Comparison of ENCODE assay signal across 26 mouse cellular contexts in the genomic region with DNA sequence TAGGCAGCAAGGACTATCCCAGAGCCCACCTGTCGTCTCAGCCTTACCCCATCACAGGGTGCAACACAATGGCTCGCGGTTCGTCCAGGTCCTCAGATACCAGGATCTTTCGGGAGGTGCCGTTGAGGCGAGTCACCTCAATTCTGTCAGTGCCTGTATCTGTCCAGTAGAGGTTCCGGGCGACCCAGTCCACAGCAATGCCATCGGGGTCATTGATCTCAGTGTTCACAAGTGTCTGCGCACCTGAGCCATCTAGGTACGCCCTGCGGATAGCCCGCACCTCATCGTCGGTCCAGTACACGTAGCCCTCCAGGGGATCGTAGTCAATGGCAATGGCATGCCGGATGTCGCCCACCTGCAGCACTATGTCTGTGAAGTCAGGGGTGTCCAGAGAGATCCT.
"Had no signal": no experiment of that assay in that cellular context is flagged by ENCODE, and none has a peak within 500 bp of the region (broad histone marks: within the 10 kb centered on the region; RNA-seq: fewer than 3 reads in every experiment).

No protein-coding gene starts in this region.

- H3K9me3 ChIP-seq: hindbrain, embryonic 10.5 days; intestine, embryonic 15.5 days; limb, embryonic 10.5 days; limb, embryonic 12.5 days; liver, embryonic 13.5 days; liver, embryonic 15.5 days had no signal

- H3K4me3 ChIP-seq: gastrocnemius, adult 2 months; heart, adult 2 months; hindbrain, embryonic 10.5 days; intestine, embryonic 15.5 days; layer of hippocampus, adult 2 months; left cerebral cortex, adult 2 months; limb, embryonic 10.5 days; limb, embryonic 12.5 days; liver, embryonic 13.5 days; liver, embryonic 15.5 days had no signal

- H3K4me1 ChIP-seq: limb, embryonic 10.5 days; limb, embryonic 12.5 days had no signal

- H3K27ac ChIP-seq: gastrocnemius, adult 2 months; heart, adult 2 months; hindbrain, embryonic 10.5 days; hindbrain, embryonic 14.5 days; intestine, embryonic 15.5 days; layer of hippocampus, adult 2 months; left cerebral cortex, adult 2 months; limb, embryonic 10.5 days; limb, embryonic 12.5 days; liver, embryonic 13.5 days; liver, embryonic 15.5 days had no signal

- DNase-seq: gastrocnemius, adult 2 months; gastrocnemius, postnatal 10 days; gastrocnemius, postnatal 25 days; heart, adult 2 months; heart, postnatal 10 days; kidney, adult 18-20 months; kidney, adult 8-10 months; kidney, postnatal 10 days; kidney, postnatal 25 days; kidney, postnatal 4 days; liver; liver, embryonic 13.5 days; liver, postnatal 0 days had no signal

- H3K9ac ChIP-seq: hindbrain, embryonic 14.5 days; intestine, embryonic 15.5 days; limb, embryonic 12.5 days; liver, embryonic 13.5 days; liver, embryonic 15.5 days; liver, postnatal 0 days had no signal

- H3K4me2 ChIP-seq: heart, embryonic 11.5 days; hindbrain, embryonic 14.5 days; intestine, embryonic 15.5 days; limb, embryonic 12.5 days; liver, embryonic 11.5 days; liver, embryonic 13.5 days; liver, embryonic 15.5 days had no signal

- ATAC-seq: hindbrain, embryonic 16.5 days; inflammation-experienced regulatory T-cells, adult 6 months; intestine, embryonic 15.5 days; intestine, postnatal 0 days; liver, postnatal 0 days had no signal

- H3K27me3 ChIP-seq: intestine, embryonic 15.5 days; limb, embryonic 12.5 days; liver, embryonic 13.5 days; liver, embryonic 15.5 days had no signal
